Mouse (Mus musculus): Measurements from ENCODE around the gene Kdm5a.

GRCm38 (mm10) chr6:120486051-120486510 is 122.2 kb downstream of the Kdm5a start:
- TF ChIP-seq POLR2A (IDR thresholded peaks at IDR 0.05; ENCODE audit: insufficient read depth, low read depth, low read length) (no peak), CTCF (IDR thresholded peaks at IDR 0.05; ENCODE audit: insufficient read depth, low read depth, low read length) (no peak)

All from olfactory bulb, adult 2 months (tissue).